Mouse (Mus musculus) stomach, embryonic 14.5 days (tissue): ENCODE measurements at regions not wholly inside any gene's neighbourhood (a gene's known extent, or its start where the extent isn't known, plus 50 kb on each side); places are given as distances from the start of the nearest gene placed in this dataset.

Source experiments
- ATAC-seq: fragments of 200-750 bp; cut with Nextera tagmentation; 2 replicates; pipeline ENCODE4 v1.8.0; 2017; ENCODE audit warnings: low read depth, moderate TSS enrichment; ENCODE audit not compliant: insufficient number of reproducible peaks, insufficient read depth, low FRiP score
- H3K27ac ChIP-seq: fragments of 300-500 bp; sonication (generic); 2 replicates; pipeline ENCODE4 v1.5.1; 2014; ENCODE audit warnings: mild to moderate bottlenecking, low read length, moderate library complexity, mixed read lengths
- H3K27me3 ChIP-seq: fragments of 300-500 bp; sonication (generic); 2 replicates; pipeline ENCODE4 v1.6.1; 2014; ENCODE audit warnings: low read length, control low read depth, mixed read lengths; ENCODE audit not compliant: control insufficient read depth, insufficient read depth
- H3K36me3 ChIP-seq: fragments of 300-500 bp; sonication (generic); 2 replicates; pipeline ENCODE4 v1.6.1; 2014; ENCODE audit warnings: mild to moderate bottlenecking, control low read depth, low read length, moderate library complexity, mixed read lengths; ENCODE audit not compliant: control insufficient read depth, insufficient read depth
- H3K4me1 ChIP-seq: fragments of 300-500 bp; sonication (generic); 2 replicates; pipeline ENCODE4 v1.6.1; 2014; ENCODE audit warnings: low read length, control low read depth, mixed read lengths; ENCODE audit not compliant: control insufficient read depth, insufficient read depth
- H3K4me2 ChIP-seq: fragments of 300-500 bp; sonication (generic); replicated peaks from 2 replicates; pipeline ENCODE4 v1.6.1; 2014; ENCODE audit warnings: low read depth, low read length, control low read depth
- H3K4me3 ChIP-seq: fragments of 300-500 bp; sonication (generic); 2 replicates; pipeline ENCODE4 v1.5.1; 2014; ENCODE audit warnings: low read depth, low read length, control low read depth
- H3K9ac ChIP-seq: fragments of 300-500 bp; sonication (generic); replicated peaks from 2 replicates; pipeline ENCODE4 v1.6.1; 2014; ENCODE audit warnings: low read depth, mild to moderate bottlenecking, control low read depth, low read length, moderate library complexity, mixed read lengths
- H3K9me3 ChIP-seq: fragments of 300-500 bp; sonication (generic); 2 replicates; pipeline ENCODE4 v1.6.1; 2016; ENCODE audit warnings: low read depth, low read length, control low read depth; ENCODE audit not compliant: control insufficient read depth
- WGBS: fragments of 180-500 bp; shearing (Covaris S2); extraction: QIAGEN DNeasy Blood & Tissue Kit; methylation state at CpG from one replicate; pipeline ENCODE4 v1.1.7; 2014; 5-methylcytosine and 5-hydroxymethylcytosine counted together

DNA sequence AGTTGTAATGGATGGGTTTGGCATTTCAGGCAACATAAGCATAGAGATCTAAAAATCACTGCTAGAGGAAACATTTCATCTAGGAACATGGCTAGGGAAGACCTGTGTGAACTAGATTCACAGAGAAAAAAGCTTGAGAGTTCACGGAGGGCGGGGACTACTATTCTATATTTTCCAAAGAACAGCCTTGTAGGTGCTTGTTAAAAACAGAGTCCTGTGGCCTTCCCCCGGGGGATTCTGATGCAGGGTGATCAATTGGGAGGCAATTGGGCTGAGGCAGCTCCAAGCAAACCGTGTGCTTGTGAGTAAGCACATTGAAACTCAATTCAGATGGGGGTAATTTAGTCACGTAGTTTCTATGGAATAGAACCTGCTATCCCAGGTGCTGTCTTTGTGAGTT is 112.0 kb downstream of the Mterf1b start:
- no peak for ATAC-seq
- Histone ChIP-seq H3K4me2 (no peak overlapping the region), H3K36me3 (no peaks in the 10 kb centered on the region), H3K27me3 (no peaks in the 10 kb centered on the region), H3K9ac (no peak overlapping the region), H3K4me1 (no peaks in the 10 kb centered on the region), H3K4me3 (no peak overlapping the region), H3K9me3 (no peaks in the 10 kb centered on the region), H3K27ac (no peak overlapping the region)
- WGBS: 64% methylated on average over 5 of the region's 5 CpGs

DNA sequence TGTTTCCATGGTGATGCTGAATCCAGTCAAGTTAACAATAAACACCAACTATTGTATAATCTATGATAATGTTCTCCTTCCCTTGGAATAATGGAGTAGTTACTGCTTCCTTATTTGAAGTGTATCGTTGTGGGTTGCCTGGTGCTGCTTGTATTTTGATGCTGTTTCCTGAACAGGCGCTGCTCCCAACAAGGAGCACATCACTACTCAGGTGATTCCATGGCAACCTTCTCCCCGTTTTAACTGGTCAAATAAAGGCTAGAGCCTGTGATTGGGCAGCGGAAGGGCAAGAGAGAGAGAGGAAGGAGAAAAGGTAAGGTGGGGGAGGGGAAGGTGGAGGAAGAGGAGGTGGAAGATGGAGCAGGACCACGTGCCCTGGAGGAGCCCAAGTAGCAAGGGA is 116.3 kb downstream of the Mterf1b start:
- peaks cover 12% of the 10 kb centered on the region for H3K4me1 ChIP-seq
- H3K36me3 ChIP-seq: no peaks in the 10 kb centered on the region
- ATAC-seq: no peak
- no peak overlapping the region for H3K27ac ChIP-seq
- no peaks in the 10 kb centered on the region for H3K9me3 ChIP-seq
- H3K4me2 ChIP-seq: no peak overlapping the region
- no peaks in the 10 kb centered on the region for H3K27me3 ChIP-seq
- H3K9ac ChIP-seq: no peak overlapping the region
- WGBS: 79% methylated on average over 5 of the region's 5 CpGs
- H3K4me3 ChIP-seq: no peak overlapping the region

DNA sequence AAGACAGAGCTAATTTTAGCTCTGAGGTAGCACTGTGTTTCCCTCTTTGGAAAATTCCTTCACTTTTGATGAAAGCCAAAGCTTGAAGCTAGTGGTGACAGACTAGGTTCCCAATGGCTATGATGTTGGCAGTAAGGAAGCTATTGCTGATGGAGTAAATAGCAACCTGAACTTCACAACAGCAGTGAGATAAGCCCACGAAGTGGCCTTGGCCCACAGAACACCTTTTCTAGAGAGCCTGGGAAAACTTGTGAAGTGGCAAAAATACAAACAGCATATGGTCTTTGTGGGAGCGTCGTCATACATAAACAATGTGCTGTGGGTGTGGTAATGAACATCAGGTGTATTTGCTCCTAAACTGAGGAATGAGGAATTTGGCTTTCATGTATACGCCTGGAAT is 119.0 kb downstream of the Mterf1b start:
- Histone ChIP-seq H3K27ac (no peak overlapping the region), H3K4me2 (no peak overlapping the region), H3K4me3 (no peak overlapping the region), H3K27me3 (no peaks in the 10 kb centered on the region), H3K4me1 (peaks cover 12% of the 10 kb centered on the region), H3K9me3 (no peaks in the 10 kb centered on the region), H3K36me3 (no peaks in the 10 kb centered on the region), H3K9ac (no peak overlapping the region)
- ATAC-seq: no peak
- WGBS: 58% methylated on average over 4 of the region's 4 CpGs

- WGBS: 51% methylated on average over 4 of the region's 4 CpGs
- no peak overlapping the region for H3K4me2 ChIP-seq
- ATAC-seq: no peak
- H3K27me3 ChIP-seq: no peaks in the 10 kb centered on the region
- H3K9me3 ChIP-seq: no peaks in the 10 kb centered on the region
- peaks cover 12% of the 10 kb centered on the region for H3K4me1 ChIP-seq
- no peak overlapping the region for H3K9ac ChIP-seq
- no peak overlapping the region for H3K4me3 ChIP-seq
- H3K27ac ChIP-seq: no peak overlapping the region
- H3K36me3 ChIP-seq: no peaks in the 10 kb centered on the region
These were observed 119.4 kb downstream of the Mterf1b start for GRCm38 (mm10) chr5:4311599-4311998.

- Histone ChIP-seq H3K4me3 (no peak overlapping the region), H3K27ac (peak overlapping the region; percentile 33; the same call in 1 of the 2 replicates), H3K9me3 (no peaks in the 10 kb centered on the region), H3K9ac (no peak overlapping the region), H3K4me1 (peaks cover 12% of the 10 kb centered on the region), H3K36me3 (no peaks in the 10 kb centered on the region), H3K27me3 (no peaks in the 10 kb centered on the region), H3K4me2 (no peak overlapping the region)
- ATAC-seq: peak; percentile 74; the same call in 1 of the 2 replicates
- WGBS: 29% methylated on average over 14 of the region's 14 CpGs
These were observed 120.5 kb downstream of the Mterf1b start for GRCm38 (mm10) chr5:4312675-4313074.

DNA sequence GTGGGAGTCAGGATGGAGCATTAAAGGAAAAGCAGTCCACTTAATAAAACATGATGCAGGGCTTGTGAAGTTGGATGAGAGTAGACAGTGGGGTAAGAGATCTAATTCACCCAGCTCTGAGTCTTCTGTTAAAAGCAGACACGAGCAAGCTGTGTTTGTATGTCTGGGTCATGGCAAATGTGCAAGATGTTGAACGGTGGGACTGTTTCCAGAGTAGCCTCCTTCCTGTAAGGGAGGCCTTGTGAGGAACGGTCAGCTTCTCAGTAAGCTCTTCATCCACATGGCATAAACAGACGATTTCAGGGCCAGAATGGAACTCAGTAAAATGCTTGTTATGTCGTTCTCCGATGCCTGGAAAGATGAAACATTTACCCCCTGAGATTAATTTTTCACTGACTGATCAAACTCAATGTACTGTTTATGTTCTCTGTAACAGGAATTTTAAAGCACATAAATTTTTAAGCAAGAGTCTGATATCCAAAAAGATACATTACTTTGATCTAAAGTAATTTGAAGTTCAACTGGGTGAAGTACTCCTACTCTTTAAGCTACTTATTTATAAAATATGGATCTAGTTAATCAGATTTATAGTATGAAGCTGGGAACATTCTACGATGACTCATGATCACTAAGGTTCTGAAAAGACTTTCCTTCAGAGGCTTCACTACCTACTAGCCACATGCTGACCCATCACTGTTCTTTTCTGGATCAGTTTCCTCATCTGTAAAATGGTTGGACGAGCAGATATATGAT is 130.6 kb downstream of the Mterf1b start:
- no peak overlapping the region for H3K9ac ChIP-seq
- no peaks in the 10 kb centered on the region for H3K27me3 ChIP-seq
- H3K4me1 ChIP-seq: peaks cover 13% of the 10 kb centered on the region
- H3K27ac ChIP-seq: peak overlapping the region; percentile 11; the same call in 1 of the 2 replicates
- peak; percentile 57; the same call in 1 of the 2 replicates for ATAC-seq
- no peak overlapping the region for H3K4me3 ChIP-seq
- WGBS: 36% methylated on average over 8 of the region's 8 CpGs
- H3K9me3 ChIP-seq: peaks cover 4% of the 10 kb centered on the region; the same call in 1 of the 2 replicates
- H3K36me3 ChIP-seq: no peaks in the 10 kb centered on the region
- H3K4me2 ChIP-seq: no peak overlapping the region

GRCm38 (mm10) chr5:4323387-4323704 is 131.2 kb downstream of the Mterf1b start:
- 79% methylated on average over 2 of the region's 2 CpGs for WGBS
- Histone ChIP-seq H3K27me3 (no peaks in the 10 kb centered on the region), H3K4me1 (peaks cover 13% of the 10 kb centered on the region), H3K4me2 (no peak overlapping the region), H3K36me3 (no peaks in the 10 kb centered on the region), H3K9ac (no peak overlapping the region), H3K9me3 (peaks cover 4% of the 10 kb centered on the region; the same call in 1 of the 2 replicates), H3K4me3 (no peak overlapping the region), H3K27ac (no peak overlapping the region; the same call in 1 of the 2 replicates)
- no peak for ATAC-seq

- WGBS: 3% methylated on average over 3 of the region's 3 CpGs
- H3K27ac ChIP-seq: no peak overlapping the region
These were observed 133.6 kb downstream of the Mterf1b start for GRCm38 (mm10) chr5:4325813-4326212.

More at GRCm38 (mm10) chr5:4325813-4326212, 133.6 kb downstream of the Mterf1b start:
- ATAC-seq: peak; percentile 76
- H3K9ac ChIP-seq: no peak overlapping the region
- H3K4me1 ChIP-seq: peaks cover 13% of the 10 kb centered on the region
- H3K36me3 ChIP-seq: no peaks in the 10 kb centered on the region
- no peak overlapping the region for H3K4me2 ChIP-seq
- no peaks in the 10 kb centered on the region for H3K9me3 ChIP-seq
- H3K27me3 ChIP-seq: no peaks in the 10 kb centered on the region
- no peak overlapping the region for H3K4me3 ChIP-seq
